ENCODE assay signal across 14 mouse cellular contexts in genomic region chr1:37628749-37629148, GRCm38 (mm10).
DNase-seq lines count a peak whose midpoint lies in the region; ATAC-seq and TF ChIP-seq lines count a peak whose summit lies in the region.
"Had no signal": no experiment of that assay in that cellular context is flagged by ENCODE, and none has a peak within 500 bp of the region (broad histone marks: within the 10 kb centered on the region; RNA-seq: fewer than 3 reads in every experiment).

No protein-coding gene starts in this region.

- H3K36me3 ChIP-seq in forebrain, embryonic 13.5 days (ENCODE audit: poor library complexity, severe bottlenecking) = no peaks in the 10 kb centered on the region
- H3K36me3 ChIP-seq in forebrain, embryonic 15.5 days = no peaks in the 10 kb centered on the region
- no peaks in the 10 kb centered on the region for H3K36me3 ChIP-seq in heart, adult 2 months (ENCODE audit: control insufficient read depth, insufficient read depth, low read length)
- no peaks in the 10 kb centered on the region for H3K36me3 ChIP-seq in kidney, adult 2 months (ENCODE audit: control insufficient read depth, insufficient read depth, low read length)
- H3K36me3 ChIP-seq: limb, embryonic 13.5 days had no signal

- intact Hi-C loops in heart, adult 2 months (cut with DNase I) = no loop called here

- H3K79me2 ChIP-seq in heart, adult 2 months (replicated peaks; ENCODE audit: control insufficient read depth, insufficient read depth, low read length) = no peaks in the 10 kb centered on the region

- WGBS in forebrain, embryonic 13.5 days = 74% methylated on average over 6 of the region's 6 CpGs
- WGBS in forebrain, embryonic 15.5 days = 54% methylated on average over 6 of the region's 6 CpGs
- WGBS in heart, adult 2 months = 47% methylated on average over 6 of the region's 6 CpGs
- 51% methylated on average over 6 of the region's 6 CpGs for WGBS in kidney, adult 2 months

- no peak overlapping the region for H3K27ac ChIP-seq in forebrain, embryonic 13.5 days
- H3K27ac ChIP-seq in forebrain, embryonic 15.5 days (replicated peaks) = no peak overlapping the region
- no peak overlapping the region for H3K27ac ChIP-seq in heart, adult 2 months
- no peak overlapping the region for H3K27ac ChIP-seq in kidney, adult 2 months (ENCODE audit: insufficient read depth, low read depth, low read length)
- H3K27ac ChIP-seq: limb, embryonic 13.5 days had no signal

- ATAC-seq in forebrain, embryonic 13.5 days = 0 out of 2 replicates have a peak, but pooled peaks have one; percentile 30
- ATAC-seq in forebrain, embryonic 15.5 days (replicated peaks) = no peak

- no peak for TF ChIP-seq EP300 in heart, adult 2 months (IDR thresholded peaks at IDR 0.05; ENCODE audit: insufficient read depth, low read depth, low read length)

- no peaks in the 10 kb centered on the region for H3K27me3 ChIP-seq in forebrain, embryonic 13.5 days
- no peaks in the 10 kb centered on the region for H3K27me3 ChIP-seq in forebrain, embryonic 15.5 days
- no peaks in the 10 kb centered on the region for H3K27me3 ChIP-seq in heart, adult 2 months (ENCODE audit: control insufficient read depth, insufficient read depth, low read length)
- no peaks in the 10 kb centered on the region for H3K27me3 ChIP-seq in kidney, adult 2 months (replicated peaks; ENCODE audit: control insufficient read depth, insufficient read depth, low read length)
- H3K27me3 ChIP-seq: limb, embryonic 13.5 days had no signal

- no peaks in the 10 kb centered on the region for H3K9me3 ChIP-seq in forebrain, embryonic 13.5 days (replicated peaks)
- H3K9me3 ChIP-seq in forebrain, embryonic 15.5 days = no peaks in the 10 kb centered on the region
- H3K9me3 ChIP-seq: limb, embryonic 13.5 days had no signal

- no peak for TF ChIP-seq CTCF in heart, adult 2 months (IDR thresholded peaks at IDR 0.05)
- no peak for TF ChIP-seq CTCF in kidney, adult 2 months (conservative IDR thresholded peaks at IDR 0.05; ENCODE audit: insufficient read depth, insufficient read length, low read depth, low read length)

- DNase-seq in layer of hippocampus, adult 9-11 months = peak; percentile 57
- no peak for DNase-seq in layer of hippocampus, postnatal 14 days (ENCODE audit: low spot score in 2 of 2)
- DNase-seq in cerebellum, postnatal 10 days = peak; percentile 77 to 86
- peak; percentile 47 to 51 for DNase-seq in right cerebral cortex, postnatal 36 days (ENCODE audit: low spot score in 2 of 2)
- DNase-seq in heart, adult 2 months = no peak
- no peak for DNase-seq in kidney, adult 2 months
- DNase-seq: adrenal gland, adult 8-10 months; heart, adult 18-20 months; heart, postnatal 4 days; kidney, adult 8-10 months; lung, embryonic 14.5 days had no signal

- 0 out of 2 replicates have a peak, but pooled peaks cover 3% of the 10 kb centered on the region for H3K4me1 ChIP-seq in forebrain, embryonic 13.5 days
- peaks cover 4% of the 10 kb centered on the region; the same call in 1 of the 2 replicates for H3K4me1 ChIP-seq in forebrain, embryonic 15.5 days
- peaks cover 11% of the 10 kb centered on the region for H3K4me1 ChIP-seq in heart, adult 2 months (ENCODE audit: control insufficient read depth, insufficient read depth, low read length)
- no peaks in the 10 kb centered on the region for H3K4me1 ChIP-seq in kidney, adult 2 months (ENCODE audit: control insufficient read depth, insufficient read depth, low read length)

- H3K4me2 ChIP-seq in forebrain, embryonic 13.5 days = no peak overlapping the region
- H3K4me2 ChIP-seq in forebrain, embryonic 15.5 days (replicated peaks) = no peak overlapping the region
- H3K4me2 ChIP-seq: limb, embryonic 13.5 days; lung, embryonic 14.5 days had no signal

- no peak overlapping the region for H3K4me3 ChIP-seq in forebrain, embryonic 13.5 days
- no peak overlapping the region for H3K4me3 ChIP-seq in forebrain, embryonic 15.5 days
- H3K4me3 ChIP-seq in heart, adult 2 months = no peak overlapping the region
- H3K4me3 ChIP-seq in kidney, adult 2 months (ENCODE audit: insufficient read depth, low read depth, low read length) = no peak overlapping the region
- H3K4me3 ChIP-seq: limb, embryonic 13.5 days had no signal

- no peak for TF ChIP-seq POLR2A in heart, adult 2 months (IDR thresholded peaks at IDR 0.05; ENCODE audit: insufficient read depth, low read depth, low read length)
- no peak for TF ChIP-seq POLR2A in kidney, adult 2 months (IDR thresholded peaks at IDR 0.05; ENCODE audit: low read depth, low read length)

- no peak overlapping the region for H3K9ac ChIP-seq in forebrain, embryonic 13.5 days
- no peak overlapping the region for H3K9ac ChIP-seq in forebrain, embryonic 15.5 days (replicated peaks)
- no peak overlapping the region for H3K9ac ChIP-seq in heart, adult 2 months (ENCODE audit: low read depth, low read length)
- H3K9ac ChIP-seq: limb, embryonic 13.5 days; lung, embryonic 14.5 days had no signal

Comparison
In these comparisons a context has a peak if more than half of its experiments do, and no peak if none do; other contexts are left out.
1. DNase-seq: peak in layer of hippocampus, adult 9-11 months (single experiment), cerebellum, postnatal 10 days (2 of 2) and right cerebral cortex, postnatal 36 days (2 of 2); none in layer of hippocampus, postnatal 14 days (0 of 2), heart, adult 2 months (0 of 2) and kidney, adult 2 months (single experiment).